Mouse (Mus musculus): ENCODE results near the gene Ero1lb. TPM values are rescaled to one million over a fixed set of nuclear protein-coding genes. Genes with fewer than 3 reads are reported as not detected.
A peak's percentile ranks its signal among the peaks of the same experiment; 100 is the strongest.
"Not testable (repeated sequence)": the region's sequence is repeated elsewhere in the genome, so short reads cannot be mapped to it uniquely, and the experiment has no call there.

Gene Ero1lb
- polyA plus RNA-seq, 1 experiment from 2014 or later: 6.9 TPM

DNA sequence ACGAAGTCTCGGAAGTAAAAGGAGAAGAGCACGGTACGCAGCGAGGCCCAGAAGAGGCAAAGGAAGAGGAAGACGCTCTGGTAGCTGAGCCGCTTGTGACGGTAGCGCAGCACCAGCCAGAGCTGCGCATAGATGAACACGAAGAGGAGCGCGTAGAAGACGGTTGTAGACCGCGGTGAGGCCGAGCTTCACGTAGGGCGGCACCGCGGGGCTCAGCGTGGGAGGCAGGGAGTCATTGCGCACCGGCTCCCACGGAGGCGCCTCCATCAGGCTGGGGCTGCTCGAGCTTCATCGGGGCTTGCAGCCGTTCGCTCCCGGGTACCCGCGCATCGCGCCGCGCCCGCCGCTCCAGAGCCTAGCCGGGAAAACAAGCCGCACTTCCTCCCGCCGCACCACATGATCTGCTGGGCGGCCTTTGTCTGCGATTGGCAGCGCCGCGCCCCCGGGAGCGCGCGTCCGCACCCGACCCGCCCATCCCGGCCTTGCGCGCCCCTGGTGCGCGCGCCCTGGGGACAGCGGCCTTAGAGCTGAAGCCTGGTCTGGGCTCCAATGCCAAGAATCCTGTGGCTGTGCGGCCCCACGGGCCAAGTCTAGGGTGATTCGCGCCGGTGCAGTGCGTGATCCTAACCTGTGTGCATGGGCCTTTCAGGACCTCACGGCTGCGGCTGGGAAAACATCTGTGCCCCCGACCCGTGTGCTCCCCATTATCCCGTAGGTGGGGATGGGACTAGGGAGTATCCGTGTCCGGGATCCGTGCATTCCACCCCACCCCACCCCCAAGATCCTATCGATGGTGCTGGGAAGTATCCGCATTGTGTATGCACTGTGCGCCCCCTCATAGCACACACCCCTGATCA lies 84.6 kb downstream of the Ero1lb start:
- peak; percentile 90 for ATAC-seq (ENCODE audit: insufficient number of reproducible peaks, insufficient read depth, low FRiP score, low read depth)
- Histone ChIP-seq H3K27ac (replicated peaks in 1 of 2; ENCODE audit: control insufficient read depth in 1 of 2, insufficient read depth in 1 of 2, low read depth in 2 of 2, low read length in 2 of 2) (0 out of 4 replicates have a peak overlapping the region, but pooled peaks have one; percentile 27 to 47), H3K4me3 (ENCODE audit: control insufficient read depth in 1 of 2, insufficient read depth in 1 of 2, low read depth in 1 of 2, low read length in 2 of 2) (peak overlapping the region; percentile 42 to 65), H3K9ac (ENCODE audit: low read length) (peak overlapping the region; percentile 60; the same call in 1 of the 2 replicates), H3K4me2 (ENCODE audit: low read length) (peak overlapping the region; percentile 64)
- not testable (repeated sequence) for H3K4me1 ChIP-seq (ENCODE audit: control insufficient read depth in 2 of 2, insufficient read depth in 2 of 2, low read length in 2 of 2); H3K9me3 ChIP-seq (ENCODE audit: control insufficient read depth, low read length); H3K27me3 ChIP-seq (ENCODE audit: control insufficient read depth, insufficient read depth, low read length); H3K36me3 ChIP-seq (ENCODE audit: control insufficient read depth, insufficient read depth, low read length)
- under 1% methylated on average over 52 of the region's 79 CpGs for WGBS

GRCm38 (mm10) chr13:12650877-12651176 lies 85.2 kb downstream of the Ero1lb start:
- H3K27ac ChIP-seq (replicated peaks in 1 of 2; ENCODE audit: control insufficient read depth in 1 of 2, insufficient read depth in 1 of 2, low read depth in 2 of 2, low read length in 2 of 2); H3K36me3 ChIP-seq (ENCODE audit: control insufficient read depth, insufficient read depth, low read length): not testable (repeated sequence)

More at GRCm38 (mm10) chr13:12650877-12651176, 85.2 kb downstream of the Ero1lb start:
- H3K9me3 ChIP-seq (ENCODE audit: control insufficient read depth, low read length); H3K9ac ChIP-seq (ENCODE audit: low read length); H3K27me3 ChIP-seq (ENCODE audit: control insufficient read depth, insufficient read depth, low read length); H3K4me1 ChIP-seq (ENCODE audit: control insufficient read depth in 2 of 2, insufficient read depth in 2 of 2, low read length in 2 of 2): not testable (repeated sequence)
- under 1% methylated on average over 11 of the region's 13 CpGs for WGBS
- peak overlapping the region; percentile 64 for H3K4me2 ChIP-seq (ENCODE audit: low read length)
- ATAC-seq (ENCODE audit: insufficient number of reproducible peaks, insufficient read depth, low FRiP score, low read depth): peak; percentile 66
- peak overlapping the region; percentile 36 to 46 for H3K4me3 ChIP-seq (ENCODE audit: control insufficient read depth in 1 of 2, insufficient read depth in 1 of 2, low read depth in 1 of 2, low read length in 2 of 2)

Other genes starting within 250 kb of the Ero1lb start
- 1,376 and 1,533 TPM in 2 replicates for gene Actn2, start 225.1 kb upstream of the Ero1lb start, polyA plus RNA-seq (2014; fragmentation: Nextera tagmentation; extraction: Ambion mirVana)
- gene Heatr1, start 170.8 kb upstream of the Ero1lb start, polyA plus RNA-seq (2014; fragmentation: Nextera tagmentation; extraction: Ambion mirVana): 9.9 and 12.0 TPM in 2 replicates
- 16.0 and 16.5 TPM in 2 replicates for gene Lgals8, start 100.9 kb upstream of the Ero1lb start, polyA plus RNA-seq (2014; fragmentation: Nextera tagmentation; extraction: Ambion mirVana)
- 0.28 and 0.38 TPM in 2 replicates for gene Edaradd, start 45.4 kb upstream of the Ero1lb start, polyA plus RNA-seq (2014; fragmentation: Nextera tagmentation; extraction: Ambion mirVana)
- gene Prl2c3, start 234.2 kb downstream of the Ero1lb start, polyA plus RNA-seq (2014; fragmentation: Nextera tagmentation; extraction: Ambion mirVana): 1.2 TPM in 1 of 2 replicates, not detected in the other